Mouse (Mus musculus) lung, adult 2 months (tissue): ENCODE measurements at regions not wholly inside any gene's neighbourhood (a gene's known extent, or its start where the extent isn't known, plus 50 kb on each side); places are given as distances from the start of the nearest gene placed in this dataset.

Experiments
- CTCF ChIP-seq: fragments of 200-500 bp; IDR thresholded peaks from 2 replicates; pipeline ENCODE4 v1.5.1; 2011; ENCODE audit warnings: mild to moderate bottlenecking, low read length, control low read depth; ENCODE audit not compliant: insufficient read depth
- POLR2A ChIP-seq: fragments of 200-500 bp; IDR thresholded peaks from 2 replicates; pipeline ENCODE4 v1.6.1; 2011; ENCODE audit warnings: low read depth, mild to moderate bottlenecking, control low read depth, low read length, borderline replicate concordance; ENCODE audit errors: extremely low read depth

- TF ChIP-seq POLR2A (no peak), CTCF (no peak)
These were observed 76.9 kb upstream of the Fbxo11 start for GRCm38 (mm10) chr17:88142003-88142402.
